Mouse (Mus musculus) embryonic facial prominence, embryonic 14.5 days (tissue): ENCODE results near the gene Gnb1. TPM values are rescaled to one million over a fixed set of nuclear protein-coding genes. Genes with fewer than 3 reads are reported as not detected.

Experiments
- ATAC-seq: fragments of 200-750 bp; cut with Nextera tagmentation; 2 replicates; pipeline ENCODE4 v1.8.0; 2017; ENCODE audit warnings: low read depth, moderate number of reproducible peaks, moderate TSS enrichment
- DNase-seq: peaks from one replicate; pipeline ENCODE4 v3.0.0-alpha.2; 2015; ENCODE audit warnings: low spot score
- H3K27ac ChIP-seq: fragments of 300-500 bp; sonication (generic); replicated peaks from 2 replicates; pipeline ENCODE4 v1.5.1; 2014; ENCODE audit warnings: low read depth, mild to moderate bottlenecking, low read length, moderate library complexity
- H3K27me3 ChIP-seq: fragments of 300-500 bp; sonication (generic); replicated peaks from 2 replicates; pipeline ENCODE4 v1.6.1; 2014; ENCODE audit warnings: low read length; ENCODE audit not compliant: control insufficient read depth, insufficient read depth
- H3K36me3 ChIP-seq: fragments of 300-500 bp; sonication (generic); 2 replicates; pipeline ENCODE4 v1.6.1; 2014; ENCODE audit warnings: low read length, mixed read lengths; ENCODE audit not compliant: control insufficient read depth, insufficient read depth
- H3K4me1 ChIP-seq: fragments of 300-500 bp; sonication (generic); 2 replicates; pipeline ENCODE4 v1.6.1; 2014; ENCODE audit warnings: antibody characterized with exemption, low read length; ENCODE audit not compliant: control insufficient read depth, insufficient read depth
- H3K4me2 ChIP-seq: fragments of 300-500 bp; sonication (generic); 2 replicates; pipeline ENCODE4 v1.6.1; 2014; ENCODE audit warnings: low read depth, mild to moderate bottlenecking, low read length, moderate library complexity, mixed read lengths
- H3K4me3 ChIP-seq: fragments of 300-500 bp; sonication (generic); 2 replicates; pipeline ENCODE4 v1.5.1; 2014; ENCODE audit warnings: low read depth, mild to moderate bottlenecking, low read length
- H3K9ac ChIP-seq: fragments of 300-500 bp; sonication (generic); 2 replicates; pipeline ENCODE4 v1.6.1; 2014; ENCODE audit warnings: low read depth, mild to moderate bottlenecking, low read length, moderate library complexity, mixed read lengths
- H3K9me3 ChIP-seq: fragments of 300-500 bp; sonication (generic); 2 replicates; pipeline ENCODE4 v1.6.1; 2016; ENCODE audit warnings: low read length; ENCODE audit not compliant: control insufficient read depth
- WGBS: fragments of 180-500 bp; shearing (Covaris S2); extraction: QIAGEN DNeasy Blood & Tissue Kit; methylation state at CpG from one replicate; pipeline ENCODE4 v1.1.7; 2014; 5-methylcytosine and 5-hydroxymethylcytosine counted together
- polyA plus RNA-seq: library from polyadenylated mRNA; unstranded; fragments of >200 nt; fragmentation: Nextera tagmentation; extraction: Ambion mirVana; gene quantifications from 2 replicates; pipeline ENCODE4 v1.2.1, GENCODE M21; 2014

The Gnb1 gene
- polyA plus RNA-seq, 1 experiment from 2014 or later: 448 TPM

- Histone ChIP-seq H3K27ac (no peak overlapping the region), H3K9ac (no peak overlapping the region), H3K27me3 (0 out of 2 replicates have a peak, but pooled peaks cover 5% of the 10 kb centered on the region), H3K4me1 (0 out of 2 replicates have a peak, but pooled peaks cover 2% of the 10 kb centered on the region), H3K36me3 (no peaks in the 10 kb centered on the region), H3K4me3 (no peak overlapping the region), H3K9me3 (no peaks in the 10 kb centered on the region), H3K4me2 (no peak overlapping the region)
- 82% methylated on average over 13 of the region's 13 CpGs for WGBS
- DNase-seq (no peak), ATAC-seq (no peak)
These were observed 23.7 kb upstream of the Gnb1 start for GRCm38 (mm10) chr4:155467237-155468010.

DNA sequence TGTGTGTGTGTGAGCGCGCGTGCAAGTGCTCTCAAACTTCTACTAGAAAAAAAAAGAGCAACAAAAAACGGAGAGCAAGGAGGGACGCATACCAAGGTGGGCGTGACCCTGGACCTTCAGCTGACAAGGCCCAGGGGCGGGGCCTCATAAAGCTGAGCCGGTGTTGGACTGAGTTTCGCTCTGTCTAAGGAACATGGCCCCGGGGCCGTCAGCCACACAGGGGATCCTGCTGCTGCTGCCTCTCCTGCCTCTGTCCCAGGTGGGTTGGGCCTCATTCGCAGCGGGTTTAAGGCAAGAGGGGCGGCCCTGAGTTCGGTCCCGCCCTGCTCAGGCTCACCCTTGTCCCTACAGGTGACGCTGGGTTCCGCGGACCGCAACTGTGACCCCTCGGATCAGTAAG lies 22.2 kb upstream of the Gnb1 start, which contains the start of gene Tmem52:
Gene Tmem52 (plus strand): TSS at position 163 of the 400 bp plus-strand sequence.
- H3K27ac ChIP-seq: no peak within 1 kb of the TSS
- DNase-seq (peak; percentile 78), ATAC-seq (peak; percentile 68)
- WGBS: 9% methylated on average over 20 of the region's 21 CpGs
- peak within 1 kb of the TSS; percentile 49 for H3K4me2 ChIP-seq
- no peaks in the 10 kb centered on the region for H3K9me3 ChIP-seq
- no peaks in the 10 kb centered on the region for H3K36me3 ChIP-seq
- H3K27me3 ChIP-seq: 0 out of 2 replicates have a peak, but pooled peaks cover 5% of the 10 kb centered on the region
- H3K4me3 ChIP-seq: peak within 1 kb of the TSS; percentile 20
- H3K4me1 ChIP-seq: 0 out of 2 replicates have a peak, but pooled peaks cover 2% of the 10 kb centered on the region
- H3K9ac ChIP-seq: 0 out of 2 replicates have a peak within 1 kb of the TSS, but pooled peaks have one; percentile 14

DNA sequence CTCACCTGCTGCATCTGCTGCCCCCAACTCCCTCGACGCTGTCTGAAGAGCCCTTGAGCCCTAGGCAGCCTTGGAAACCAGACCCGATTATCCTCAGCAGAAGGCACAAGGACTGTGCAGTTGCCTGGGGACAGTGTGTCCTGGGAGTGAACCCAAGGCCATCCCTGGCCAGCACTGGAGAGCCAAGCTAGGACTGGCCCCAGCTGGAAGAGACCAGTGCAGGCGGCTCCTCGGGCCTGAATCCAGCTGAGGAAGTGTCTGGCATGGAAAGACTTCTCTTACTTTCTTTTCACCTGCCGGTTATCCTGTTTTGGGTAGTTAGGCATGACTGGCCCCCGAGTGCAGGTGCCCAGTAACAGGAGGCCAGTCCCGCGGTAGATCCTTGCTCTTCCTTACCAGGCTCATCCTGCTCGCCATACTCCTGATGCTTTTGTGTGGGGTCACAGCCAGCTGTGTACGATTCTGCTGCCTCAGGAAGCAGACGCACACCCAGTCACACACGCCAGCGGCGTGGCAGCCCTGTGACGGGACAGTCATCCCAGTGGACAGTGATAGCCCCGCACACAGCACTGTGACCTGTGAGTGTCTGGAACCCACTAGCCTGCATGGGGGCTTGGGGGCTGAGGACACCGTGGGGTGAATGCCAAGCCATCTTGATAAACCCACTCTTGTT lies 21.4 kb upstream of the Gnb1 start:
- H3K4me1 ChIP-seq: 0 out of 2 replicates have a peak, but pooled peaks cover 2% of the 10 kb centered on the region
- WGBS: 80% methylated on average over 18 of the region's 18 CpGs
- ATAC-seq: no peak
- no peak for DNase-seq
- no peak overlapping the region for H3K27ac ChIP-seq
- H3K27me3 ChIP-seq: 0 out of 2 replicates have a peak, but pooled peaks cover 5% of the 10 kb centered on the region
- H3K9me3 ChIP-seq: no peaks in the 10 kb centered on the region
- H3K4me3 ChIP-seq: no peak overlapping the region; the same call in 1 of the 2 replicates
- no peaks in the 10 kb centered on the region for H3K36me3 ChIP-seq
- no peak overlapping the region for H3K9ac ChIP-seq
- peak overlapping the region; percentile 49; the same call in 1 of the 2 replicates for H3K4me2 ChIP-seq

DNA sequence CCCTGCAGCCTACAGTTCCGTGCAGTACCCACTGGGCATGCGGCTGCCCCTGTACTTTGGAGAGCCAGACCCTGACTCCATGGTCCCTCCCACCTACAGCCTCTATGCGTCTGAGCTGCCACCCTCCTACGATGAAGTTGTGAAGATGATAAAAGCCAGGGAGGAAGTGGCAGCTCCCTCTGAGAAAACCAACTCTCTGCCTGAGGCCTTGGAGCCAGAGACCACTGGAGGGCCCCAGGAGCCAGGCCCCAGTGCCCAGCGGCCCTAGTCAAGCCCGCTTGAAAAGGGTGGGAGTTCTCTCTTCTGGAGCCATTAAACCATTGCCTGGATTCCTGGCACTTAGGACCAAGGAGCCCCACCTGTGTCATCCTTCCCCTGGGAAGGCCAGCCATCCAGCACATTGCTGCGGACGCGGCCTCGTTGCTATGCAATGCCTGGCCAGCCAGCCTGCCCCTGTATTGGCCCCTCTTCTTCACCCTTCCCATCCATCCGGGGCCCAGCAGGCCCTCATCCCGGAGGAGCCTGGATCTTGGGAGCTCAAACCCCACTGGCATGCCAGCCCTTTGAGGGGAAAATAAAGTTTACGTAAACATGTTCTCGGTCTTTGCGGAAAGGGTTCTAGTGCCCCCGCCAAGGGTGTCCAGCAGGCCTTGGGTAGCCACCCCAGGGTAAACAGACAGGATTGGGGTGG lies 20.8 kb upstream of the Gnb1 start:
- Histone ChIP-seq H3K27ac (no peak overlapping the region), H3K4me2 (no peak overlapping the region), H3K27me3 (0 out of 2 replicates have a peak, but pooled peaks cover 5% of the 10 kb centered on the region), H3K4me3 (no peak overlapping the region), H3K4me1 (0 out of 2 replicates have a peak, but pooled peaks cover 2% of the 10 kb centered on the region), H3K36me3 (no peaks in the 10 kb centered on the region), H3K9me3 (no peaks in the 10 kb centered on the region), H3K9ac (no peak overlapping the region)
- DNase-seq (no peak), ATAC-seq (no peak)
- 83% methylated on average over 12 of the region's 16 CpGs for WGBS

- no peak for ATAC-seq
- 0 out of 2 replicates have a peak, but pooled peaks cover 2% of the 10 kb centered on the region for H3K4me1 ChIP-seq
- H3K27ac ChIP-seq: no peak overlapping the region
- no peak overlapping the region for H3K9ac ChIP-seq
- H3K4me2 ChIP-seq: no peak overlapping the region
- no peaks in the 10 kb centered on the region for H3K9me3 ChIP-seq
- H3K36me3 ChIP-seq: no peaks in the 10 kb centered on the region
- no peak overlapping the region for H3K4me3 ChIP-seq
- DNase-seq: no peak
- 82% methylated on average over 7 of the region's 7 CpGs for WGBS
- 0 out of 2 replicates have a peak, but pooled peaks cover 5% of the 10 kb centered on the region for H3K27me3 ChIP-seq
These were observed 20.2 kb upstream of the Gnb1 start for GRCm38 (mm10) chr4:155470997-155471396.

- WGBS: 87% methylated on average over 7 of the region's 7 CpGs
- H3K4me2 ChIP-seq: no peak overlapping the region
- H3K9ac ChIP-seq: no peak overlapping the region
These were observed 19.8 kb upstream of the Gnb1 start for GRCm38 (mm10) chr4:155471406-155471805.

GRCm38 (mm10) chr4:155472716-155473290 lies 18.4 kb upstream of the Gnb1 start:
- 0 out of 2 replicates have a peak, but pooled peaks cover 5% of the 10 kb centered on the region for H3K27me3 ChIP-seq
- no peak overlapping the region for H3K4me2 ChIP-seq
- no peak for DNase-seq
- no peak overlapping the region for H3K9ac ChIP-seq
- WGBS: 67% methylated on average over 3 of the region's 3 CpGs
- no peaks in the 10 kb centered on the region for H3K36me3 ChIP-seq
- H3K4me1 ChIP-seq: 0 out of 2 replicates have a peak, but pooled peaks cover 2% of the 10 kb centered on the region
- ATAC-seq: no peak
- H3K27ac ChIP-seq: no peak overlapping the region
- no peak overlapping the region for H3K4me3 ChIP-seq
- H3K9me3 ChIP-seq: no peaks in the 10 kb centered on the region

More at GRCm38 (mm10) chr4:155471406-155471805, 19.8 kb upstream of the Gnb1 start:
- Histone ChIP-seq H3K36me3 (no peaks in the 10 kb centered on the region), H3K27me3 (0 out of 2 replicates have a peak, but pooled peaks cover 5% of the 10 kb centered on the region), H3K4me1 (0 out of 2 replicates have a peak, but pooled peaks cover 2% of the 10 kb centered on the region), H3K9me3 (no peaks in the 10 kb centered on the region), H3K4me3 (no peak overlapping the region), H3K27ac (no peak overlapping the region)
- DNase-seq (no peak), ATAC-seq (no peak)

GRCm38 (mm10) chr4:155473319-155473718 lies 17.8 kb upstream of the Gnb1 start:
- Histone ChIP-seq H3K27ac (no peak overlapping the region), H3K27me3 (0 out of 2 replicates have a peak, but pooled peaks cover 5% of the 10 kb centered on the region), H3K9ac (no peak overlapping the region), H3K4me3 (no peak overlapping the region), H3K9me3 (no peaks in the 10 kb centered on the region), H3K4me2 (no peak overlapping the region), H3K36me3 (no peaks in the 10 kb centered on the region), H3K4me1 (0 out of 2 replicates have a peak, but pooled peaks cover 2% of the 10 kb centered on the region)
- WGBS: 47% methylated on average over 5 of the region's 5 CpGs
- peak; percentile 51 for DNase-seq
- no peak for ATAC-seq
